Mouse (Mus musculus) limb, embryonic 11.5 days (tissue): ENCODE measurements around the gene Hk3. TPM values are rescaled to one million over a fixed set of nuclear protein-coding genes. Genes with fewer than 3 reads are reported as not detected.

Source experiments
- ATAC-seq: fragments of 200-750 bp; cut with Nextera tagmentation; 2 replicates; pipeline ENCODE4 v1.8.0; 2017; ENCODE audit warnings: low read depth; ENCODE audit not compliant: insufficient number of reproducible peaks, low FRiP score, low TSS enrichment
- DNase-seq: peaks from one replicate; pipeline ENCODE4 v3.0.0-alpha.2; 2015; ENCODE audit warnings: low spot score
- H3K27ac ChIP-seq: fragments of 300-500 bp; sonication (generic); replicated peaks from 2 replicates; pipeline ENCODE4 v1.5.1; 2014; ENCODE audit warnings: low read depth, mild to moderate bottlenecking, low read length
- H3K27me3 ChIP-seq: fragments of 300-500 bp; sonication (generic); 2 replicates; pipeline ENCODE4 v1.6.1; 2014; ENCODE audit warnings: mild to moderate bottlenecking, low read length, mixed read lengths; ENCODE audit not compliant: control insufficient read depth, insufficient read depth
- H3K36me3 ChIP-seq: fragments of 300-500 bp; sonication (generic); 2 replicates; pipeline ENCODE4 v1.6.1; 2014; ENCODE audit warnings: mild to moderate bottlenecking, low read length, moderate library complexity, mixed read lengths; ENCODE audit not compliant: control insufficient read depth, insufficient read depth
- H3K4me1 ChIP-seq: fragments of 300-500 bp; sonication (generic); 2 replicates; pipeline ENCODE4 v1.6.1; 2014; ENCODE audit warnings: low read length, mixed read lengths; ENCODE audit not compliant: control insufficient read depth, insufficient read depth
- H3K4me2 ChIP-seq: fragments of 300-500 bp; sonication (generic); 2 replicates; pipeline ENCODE4 v1.6.1; 2014; ENCODE audit warnings: low read depth, mild to moderate bottlenecking, moderate library complexity; ENCODE audit not compliant: severe bottlenecking
- H3K4me3 ChIP-seq: fragments of 300-500 bp; sonication (generic); 2 replicates; pipeline ENCODE4 v1.5.1; 2014; ENCODE audit warnings: low read depth, low read length
- H3K9ac ChIP-seq: fragments of 300-500 bp; sonication (generic); 2 replicates; pipeline ENCODE4 v1.6.1; 2014; ENCODE audit warnings: mild to moderate bottlenecking, low read length
- H3K9me3 ChIP-seq: fragments of 300-500 bp; sonication (generic); 2 replicates; pipeline ENCODE4 v1.6.1; 2016; ENCODE audit warnings: low read length; ENCODE audit not compliant: control insufficient read depth
- WGBS: fragments of 180-500 bp; shearing (Covaris S2); extraction: QIAGEN DNeasy Blood & Tissue Kit; methylation state at CpG from one replicate; pipeline ENCODE4 v1.1.7; 2014; 5-methylcytosine and 5-hydroxymethylcytosine counted together
- polyA plus RNA-seq: library from polyadenylated mRNA; unstranded; fragments of >200 nt; fragmentation: Nextera tagmentation; extraction: Ambion mirVana; gene quantifications from 2 replicates; pipeline ENCODE4 v1.2.1, GENCODE M21; 2014

Gene Hk3
- polyA plus RNA-seq, 1 experiment from 2014 or later: 0.51 TPM

DNA sequence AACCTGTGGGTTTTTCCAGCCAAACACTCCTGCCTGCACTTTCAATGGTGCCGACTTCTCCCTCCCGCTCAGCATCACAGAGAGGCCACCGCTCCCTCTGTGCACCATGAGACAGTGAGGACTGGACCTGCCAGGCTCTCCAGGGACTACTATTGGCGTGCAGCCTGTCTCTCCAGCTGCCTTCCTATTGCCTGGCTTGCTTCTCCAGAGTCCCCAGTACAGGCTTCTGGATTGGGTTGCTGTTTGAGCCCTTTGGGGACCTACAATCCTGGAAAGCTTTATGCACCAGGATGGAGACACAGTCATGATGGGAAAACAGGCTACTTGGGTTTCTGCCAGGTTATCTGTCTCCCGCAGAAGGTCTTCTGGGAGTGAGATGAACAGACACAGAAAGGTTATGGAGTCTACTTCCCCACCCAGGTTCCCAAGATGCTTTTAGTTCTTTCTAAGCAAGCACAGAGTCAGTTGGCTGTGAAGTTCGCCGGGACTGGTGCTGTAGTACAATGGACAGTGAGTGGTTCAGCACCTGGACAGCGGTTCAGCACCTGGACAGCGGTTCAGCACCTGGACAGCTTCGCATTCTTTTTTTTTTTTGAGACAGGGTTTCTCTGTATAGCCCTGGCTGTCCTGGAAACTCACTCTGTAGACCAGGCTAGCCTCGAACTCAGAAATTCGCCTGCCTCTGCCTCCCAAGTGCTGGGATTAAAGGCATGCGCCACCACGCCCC lies 50.5 kb downstream of the Hk3 start:
- Histone ChIP-seq H3K4me3 (no peak overlapping the region), H3K27me3 (no peaks in the 10 kb centered on the region), H3K36me3 (no peaks in the 10 kb centered on the region), H3K9ac (no peak overlapping the region), H3K4me1 (no peaks in the 10 kb centered on the region), H3K4me2 (no peak overlapping the region), H3K9me3 (no peaks in the 10 kb centered on the region), H3K27ac (no peak overlapping the region)
- DNase-seq (peak; percentile 91), ATAC-seq (no peak)
- 42% methylated on average over 14 of the region's 14 CpGs for WGBS

DNA sequence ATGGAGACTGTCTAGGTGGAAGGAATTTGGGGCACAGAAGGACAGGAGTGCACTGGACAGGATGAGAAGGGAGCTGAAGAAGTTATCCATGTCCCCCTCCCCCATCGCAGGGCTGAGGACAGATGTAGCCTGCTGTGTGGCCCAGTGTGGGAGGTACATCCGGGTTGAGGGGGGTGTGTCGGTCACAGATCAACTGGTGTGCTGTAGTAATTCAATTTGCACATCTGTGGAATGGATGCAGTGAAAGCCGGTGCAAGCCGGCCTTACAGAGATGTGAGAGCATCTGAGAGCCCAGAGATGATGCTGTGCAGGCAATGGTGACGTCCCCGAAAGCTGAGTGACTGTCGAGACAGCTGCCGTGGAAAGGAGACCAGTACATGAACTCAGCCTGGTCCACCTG lies 51.7 kb downstream of the Hk3 start:
- ATAC-seq: no peak
- Histone ChIP-seq H3K4me1 (no peaks in the 10 kb centered on the region), H3K4me2 (no peak overlapping the region), H3K27me3 (no peaks in the 10 kb centered on the region), H3K9ac (no peak overlapping the region), H3K4me3 (no peak overlapping the region), H3K27ac (no peak overlapping the region), H3K9me3 (no peaks in the 10 kb centered on the region), H3K36me3 (no peaks in the 10 kb centered on the region)
- 52% methylated on average over 9 of the region's 9 CpGs for WGBS
- DNase-seq: no peak

DNA sequence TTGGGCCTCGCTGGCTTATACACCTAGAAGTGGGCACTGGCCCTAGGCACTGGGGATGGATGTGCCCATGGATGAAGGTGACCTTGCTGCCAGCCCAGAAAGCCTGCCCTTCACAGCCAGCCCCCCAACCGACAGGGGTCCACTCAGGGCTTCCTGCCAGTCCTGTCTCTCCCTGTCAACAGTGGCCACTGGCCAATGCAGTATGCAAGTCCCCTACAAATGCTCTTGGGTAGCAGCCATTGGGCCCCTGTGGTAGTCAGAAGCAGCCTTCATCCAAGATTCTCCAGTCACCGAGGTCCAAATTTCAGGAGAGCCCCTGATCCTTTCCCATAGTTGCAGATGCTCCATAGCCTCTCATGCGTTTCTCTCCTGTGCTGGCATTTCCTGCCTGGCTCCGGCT lies 52.5 kb downstream of the Hk3 start:
- H3K9me3 ChIP-seq: no peaks in the 10 kb centered on the region
- DNase-seq (no peak), ATAC-seq (no peak)
- no peak overlapping the region for H3K9ac ChIP-seq
- no peaks in the 10 kb centered on the region for H3K36me3 ChIP-seq
- H3K4me3 ChIP-seq: no peak overlapping the region
- no peaks in the 10 kb centered on the region for H3K27me3 ChIP-seq
- no peak overlapping the region for H3K27ac ChIP-seq
- no peaks in the 10 kb centered on the region for H3K4me1 ChIP-seq
- H3K4me2 ChIP-seq: no peak overlapping the region
- WGBS: 60% methylated on average over 5 of the region's 5 CpGs

DNA sequence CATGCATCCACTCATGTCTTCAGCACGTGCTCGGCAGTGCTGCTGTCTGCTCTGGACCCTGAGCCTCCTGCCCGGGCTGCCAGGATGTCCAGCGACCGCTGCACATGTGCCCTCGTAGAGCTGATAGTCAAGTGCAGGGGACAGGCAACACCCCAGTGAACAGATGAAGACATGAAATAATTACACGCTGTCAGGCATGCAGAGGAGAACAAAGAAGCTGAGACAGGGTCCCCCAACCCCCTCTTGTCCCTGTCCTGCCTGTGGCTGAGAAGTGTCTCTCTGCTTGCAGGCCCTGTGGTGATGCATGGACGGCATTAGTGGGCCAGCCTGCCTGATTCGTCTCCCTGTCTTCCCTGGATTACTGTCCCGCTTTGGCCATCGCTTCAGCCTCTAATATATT lies 53.7 kb downstream of the Hk3 start:
- Histone ChIP-seq H3K4me3 (no peak overlapping the region), H3K4me2 (no peak overlapping the region), H3K36me3 (no peaks in the 10 kb centered on the region), H3K27ac (no peak overlapping the region), H3K4me1 (no peaks in the 10 kb centered on the region), H3K9me3 (no peaks in the 10 kb centered on the region), H3K27me3 (no peaks in the 10 kb centered on the region), H3K9ac (no peak overlapping the region)
- no peak for ATAC-seq
- no peak for DNase-seq
- WGBS: 72% methylated on average over 11 of the region's 11 CpGs

DNA sequence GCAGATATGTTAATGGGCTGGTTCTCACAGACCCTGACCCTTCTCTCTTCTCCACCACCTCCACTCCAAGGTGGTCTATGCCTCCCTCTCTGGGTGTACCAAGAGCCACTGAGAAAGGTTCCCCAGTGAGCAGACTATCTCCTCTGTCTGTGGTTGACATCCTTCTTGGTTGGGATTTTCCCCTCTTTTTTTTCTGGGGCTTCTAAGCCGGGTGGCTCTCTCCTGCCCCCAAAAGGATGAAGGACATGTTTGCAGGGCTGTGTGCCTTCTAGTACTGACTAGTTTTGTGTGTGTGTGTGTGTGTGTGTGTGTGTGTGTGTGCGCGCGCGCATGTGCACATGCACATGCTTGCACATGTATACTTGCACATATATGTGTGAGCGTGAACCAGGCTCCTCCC lies 55.9 kb downstream of the Hk3 start:
- Histone ChIP-seq H3K27ac (no peak overlapping the region), H3K4me1 (no peaks in the 10 kb centered on the region), H3K27me3 (no peaks in the 10 kb centered on the region), H3K9me3 (no peaks in the 10 kb centered on the region), H3K36me3 (no peaks in the 10 kb centered on the region), H3K4me3 (no peak overlapping the region), H3K9ac (no peak overlapping the region), H3K4me2 (no peak overlapping the region)
- no peak for DNase-seq
- WGBS: 83% methylated on average over 6 of the region's 6 CpGs
- ATAC-seq: no peak

DNA sequence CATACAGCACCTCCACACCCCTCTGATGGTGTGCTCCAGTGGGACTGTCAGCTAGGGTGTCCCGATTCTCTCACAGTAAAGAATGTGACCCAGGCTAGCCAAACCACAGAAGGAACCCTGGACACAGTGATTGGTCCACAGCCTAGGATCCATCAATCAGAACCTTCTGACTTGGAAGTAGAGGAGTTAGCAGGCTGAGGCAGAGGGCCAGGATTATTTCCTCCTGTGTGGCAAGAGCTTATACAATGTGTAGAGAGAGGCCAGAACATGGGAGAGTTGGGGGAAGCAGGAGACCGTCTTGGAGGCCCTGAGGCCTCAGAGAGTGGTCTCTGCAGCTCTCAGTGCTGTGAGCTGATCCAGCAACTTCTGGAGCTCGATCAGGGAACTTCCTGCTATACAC lies 60.7 kb downstream of the Hk3 start:
- no peak overlapping the region for H3K27ac ChIP-seq
- ATAC-seq: no peak
- no peaks in the 10 kb centered on the region; the same call in 1 of the 2 replicates for H3K4me1 ChIP-seq
- no peaks in the 10 kb centered on the region for H3K36me3 ChIP-seq
- no peak for DNase-seq
- H3K9me3 ChIP-seq: no peaks in the 10 kb centered on the region
- peaks cover 3% of the 10 kb centered on the region; the same call in 1 of the 2 replicates for H3K27me3 ChIP-seq
- WGBS: 72% methylated on average over 3 of the region's 3 CpGs
- no peak overlapping the region for H3K9ac ChIP-seq
- no peak overlapping the region for H3K4me2 ChIP-seq
- H3K4me3 ChIP-seq: no peak overlapping the region

DNA sequence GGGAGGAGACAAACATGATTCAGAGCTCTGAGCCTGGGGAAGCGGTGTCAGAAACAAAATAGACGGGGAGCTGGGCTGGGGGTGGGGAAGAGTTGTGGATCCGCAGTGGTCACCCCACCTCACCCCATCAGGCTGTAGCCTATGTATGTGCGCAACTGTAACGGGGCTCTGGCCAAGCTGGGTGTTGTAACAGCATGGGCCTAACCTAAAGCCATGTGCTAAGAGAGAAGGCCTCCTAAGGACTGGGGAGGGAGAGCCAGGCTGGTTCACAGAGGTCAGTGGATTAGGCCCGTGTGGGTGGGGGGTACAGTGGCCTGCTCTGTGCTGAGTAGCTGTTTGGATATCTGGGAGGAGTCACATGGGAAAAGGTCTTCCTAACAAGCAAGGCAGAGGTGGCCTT lies 61.3 kb downstream of the Hk3 start:
- WGBS: 63% methylated on average over 6 of the region's 6 CpGs
- no peak for DNase-seq
- no peak overlapping the region for H3K27ac ChIP-seq
- H3K36me3 ChIP-seq: no peaks in the 10 kb centered on the region
- no peak overlapping the region for H3K9ac ChIP-seq
- no peaks in the 10 kb centered on the region for H3K9me3 ChIP-seq
- H3K4me3 ChIP-seq: no peak overlapping the region
- no peak for ATAC-seq
- no peaks in the 10 kb centered on the region; the same call in 1 of the 2 replicates for H3K4me1 ChIP-seq
- peaks cover 5% of the 10 kb centered on the region; the same call in 1 of the 2 replicates for H3K27me3 ChIP-seq
- H3K4me2 ChIP-seq: no peak overlapping the region

DNA sequence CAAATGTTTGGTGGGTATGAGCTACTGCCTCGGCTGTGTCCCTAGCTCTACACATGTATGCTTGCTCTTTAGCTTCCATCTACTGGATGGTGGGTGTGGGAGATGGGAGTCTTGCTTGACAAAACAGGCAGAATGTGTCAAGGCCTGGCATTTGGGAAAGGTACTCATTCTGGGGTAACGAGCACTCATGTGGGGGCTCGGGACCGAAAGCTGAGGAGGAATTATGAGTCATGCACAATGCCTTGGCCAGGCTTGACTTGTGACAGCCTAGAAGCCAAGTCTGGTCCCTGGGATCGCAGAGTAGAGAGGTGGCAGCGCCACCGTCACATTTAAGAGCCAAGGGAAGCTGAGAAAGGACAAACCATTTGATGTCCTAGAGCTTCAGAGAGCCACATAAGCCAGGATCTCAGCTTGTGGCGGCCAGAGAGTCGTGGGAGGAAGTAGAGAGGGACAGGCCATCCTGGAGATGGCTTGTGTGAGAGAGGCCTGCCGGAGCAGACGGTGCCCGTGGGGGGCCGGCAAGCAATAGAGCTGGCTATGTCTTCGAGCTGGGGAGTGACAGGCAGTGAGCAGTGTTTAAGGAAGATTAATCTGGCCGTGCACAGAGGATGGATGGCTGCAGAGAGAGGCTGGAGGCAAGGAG lies 62.0 kb downstream of the Hk3 start:
- DNase-seq (no peak), ATAC-seq (no peak)
- Histone ChIP-seq H3K9ac (no peak overlapping the region), H3K9me3 (no peaks in the 10 kb centered on the region), H3K36me3 (no peaks in the 10 kb centered on the region), H3K4me2 (no peak overlapping the region), H3K4me3 (no peak overlapping the region), H3K4me1 (no peaks in the 10 kb centered on the region; the same call in 1 of the 2 replicates), H3K27ac (no peak overlapping the region), H3K27me3 (peaks cover 11% of the 10 kb centered on the region; the same call in 1 of the 2 replicates)
- WGBS: 52% methylated on average over 15 of the region's 15 CpGs
